Mouse (Mus musculus) embryo, embryonic 11.5 days (tissue): Measurements from ENCODE around the gene Klhl12.
"Not testable (repeated sequence)": the region's sequence is repeated elsewhere in the genome, so short reads cannot be mapped to it uniquely, and the experiment has no call there.

Experiments used
- DNase-seq: peaks from one replicate; pipeline ENCODE4 v3.0.0-alpha.2; 2012; ENCODE audit warnings: low read depth, low spot score

Klhl12 gene

DNA sequence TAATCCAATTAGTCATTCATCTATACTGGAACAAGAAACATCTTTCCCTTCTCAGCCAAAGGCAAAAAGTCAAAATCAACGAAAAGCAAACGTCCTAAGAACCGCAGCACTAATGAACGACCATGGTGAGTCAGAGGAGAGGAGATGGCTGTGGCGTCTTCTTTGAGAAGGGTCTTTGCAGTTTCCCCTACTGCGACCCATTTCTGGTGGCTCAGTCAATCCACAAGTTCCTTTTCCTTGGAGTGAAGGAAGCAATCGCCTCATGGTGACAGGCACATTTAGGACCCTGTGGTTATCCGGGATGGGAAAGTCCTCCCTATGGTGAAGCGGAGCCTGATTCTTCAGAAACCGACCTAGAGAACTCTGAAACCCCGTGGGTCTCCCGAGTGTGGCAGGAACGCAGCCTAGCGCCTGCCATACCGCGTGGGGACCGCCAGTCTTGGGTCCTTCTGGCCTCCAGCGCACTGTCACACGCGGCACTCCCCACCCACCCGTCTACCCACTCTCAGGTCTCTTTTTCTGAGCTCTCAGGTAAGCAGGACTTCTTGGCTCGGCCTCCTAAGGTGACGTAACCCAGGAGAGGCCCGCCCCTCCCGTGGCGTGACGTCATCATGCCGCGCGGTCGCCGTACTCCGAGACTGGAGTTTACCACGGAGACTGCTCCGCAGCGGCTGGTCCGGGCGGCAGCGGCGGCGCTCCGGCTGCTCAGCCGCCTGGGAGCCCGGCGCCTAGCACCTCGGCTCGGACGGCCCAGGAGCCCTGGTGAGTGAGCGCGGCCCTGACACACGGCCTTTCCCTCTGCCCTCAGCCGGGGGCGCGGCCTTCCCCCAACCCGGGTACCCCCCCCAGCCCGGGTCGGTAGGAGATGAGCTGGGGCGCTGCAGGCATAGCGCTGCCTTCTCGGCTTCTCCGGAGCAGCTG, at the start of gene Klhl12:
Gene Klhl12 (plus strand): TSS at position 628 of the 921 bp plus-strand sequence.
- peak; percentile 87 for DNase-seq

DNA sequence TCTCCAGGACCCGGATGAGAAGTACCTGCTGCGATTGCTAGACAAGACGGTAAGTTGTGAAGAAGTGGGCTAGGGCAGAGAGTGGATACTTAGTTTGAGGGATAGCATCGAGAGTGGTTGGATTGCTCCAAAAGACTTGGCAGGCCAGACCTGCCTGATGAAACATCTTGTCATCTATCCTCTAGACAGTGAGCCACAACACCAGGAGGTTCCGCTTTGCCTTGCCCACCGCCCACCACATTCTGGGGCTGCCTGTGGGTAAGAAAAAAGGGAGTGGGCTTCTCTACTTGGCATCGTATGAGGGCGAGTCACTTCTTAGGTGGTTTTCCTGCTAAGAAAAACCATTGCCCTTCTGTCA, 48.9 kb upstream of the Klhl12 start:
- no peak for DNase-seq

DNA sequence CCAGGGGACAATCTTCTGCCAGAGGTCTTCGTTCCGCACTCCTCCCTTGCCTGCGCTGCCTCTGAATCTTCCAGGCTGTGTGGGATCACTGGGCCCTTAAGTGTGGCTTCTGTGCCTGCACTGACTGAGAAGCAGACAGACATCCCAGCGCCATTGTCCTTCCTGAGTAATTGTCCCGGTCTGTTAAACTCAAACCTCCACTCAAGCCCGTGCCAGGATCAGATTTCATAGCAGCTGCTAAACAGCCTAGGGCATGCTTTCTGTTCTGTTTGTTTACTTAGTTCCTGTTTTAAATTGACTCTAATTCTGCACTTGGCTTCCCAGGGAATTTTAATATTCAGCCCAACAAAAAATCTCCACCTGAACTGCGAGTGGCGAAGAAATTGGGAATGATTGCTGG, 47.3 kb upstream of the Klhl12 start:
- DNase-seq, result no peak

DNA sequence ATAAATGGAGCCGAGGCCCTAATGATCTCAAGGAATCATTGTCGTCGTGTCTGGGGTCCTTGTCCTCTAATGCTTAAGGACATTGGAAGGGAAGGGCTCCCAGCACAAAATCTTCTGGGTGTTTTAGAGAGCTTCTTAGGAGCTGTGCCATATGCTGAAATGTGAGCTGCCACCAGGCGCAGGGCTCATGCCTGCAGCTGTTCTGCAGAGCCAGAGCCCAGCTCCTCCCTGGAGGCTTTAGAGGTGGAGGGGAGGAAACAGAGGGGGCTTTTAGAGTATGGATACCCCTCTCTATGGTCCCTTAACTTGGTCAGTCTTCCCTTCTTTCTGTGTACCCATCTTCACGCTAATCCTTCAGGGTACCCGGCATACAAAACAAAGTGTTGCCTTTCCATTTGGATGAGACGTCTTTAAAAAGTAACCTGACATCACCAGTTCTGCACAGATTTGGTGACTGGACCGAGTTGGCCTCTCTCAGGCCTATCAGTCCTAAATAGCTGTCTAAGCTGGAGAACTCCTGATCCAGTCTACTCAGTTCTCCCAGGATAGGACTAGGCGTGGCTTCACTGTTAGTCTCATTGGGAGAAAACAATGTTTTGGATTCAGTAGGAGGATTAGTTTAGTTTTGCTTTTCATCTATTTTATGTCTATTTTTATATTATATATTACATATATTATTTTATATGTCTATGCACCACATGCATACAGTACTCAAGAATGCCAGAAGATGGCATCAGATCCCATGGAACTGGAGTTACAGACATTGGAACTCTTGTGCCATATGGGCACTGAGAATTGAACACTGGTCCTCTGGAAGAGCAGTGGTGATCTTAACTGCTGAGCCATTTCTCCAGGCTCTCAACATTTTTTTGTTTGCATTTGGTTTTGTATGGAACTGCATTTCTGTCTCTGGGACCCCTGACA, 43.4 kb upstream of the Klhl12 start:
- DNase-seq, result no peak

DNA sequence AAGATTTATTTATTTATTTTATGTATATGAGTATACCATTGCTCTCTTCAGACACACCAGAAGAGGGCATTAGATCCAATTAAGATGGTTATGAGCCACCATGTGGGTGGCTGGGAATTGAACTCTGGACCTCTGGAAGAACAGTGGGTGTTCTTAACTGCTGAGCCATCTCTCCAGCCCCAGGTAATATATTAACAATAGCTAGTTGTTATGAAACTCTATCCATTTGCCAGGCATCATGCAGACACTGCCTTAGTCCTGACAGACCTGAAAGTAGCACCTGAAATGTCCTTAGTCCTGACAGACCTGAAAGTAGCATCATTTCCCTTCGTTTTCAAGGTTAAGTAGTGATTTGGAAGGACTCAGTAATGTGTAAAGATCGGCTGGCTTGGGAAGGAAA, 41.3 kb upstream of the Klhl12 start:
- DNase-seq, result no peak

DNA sequence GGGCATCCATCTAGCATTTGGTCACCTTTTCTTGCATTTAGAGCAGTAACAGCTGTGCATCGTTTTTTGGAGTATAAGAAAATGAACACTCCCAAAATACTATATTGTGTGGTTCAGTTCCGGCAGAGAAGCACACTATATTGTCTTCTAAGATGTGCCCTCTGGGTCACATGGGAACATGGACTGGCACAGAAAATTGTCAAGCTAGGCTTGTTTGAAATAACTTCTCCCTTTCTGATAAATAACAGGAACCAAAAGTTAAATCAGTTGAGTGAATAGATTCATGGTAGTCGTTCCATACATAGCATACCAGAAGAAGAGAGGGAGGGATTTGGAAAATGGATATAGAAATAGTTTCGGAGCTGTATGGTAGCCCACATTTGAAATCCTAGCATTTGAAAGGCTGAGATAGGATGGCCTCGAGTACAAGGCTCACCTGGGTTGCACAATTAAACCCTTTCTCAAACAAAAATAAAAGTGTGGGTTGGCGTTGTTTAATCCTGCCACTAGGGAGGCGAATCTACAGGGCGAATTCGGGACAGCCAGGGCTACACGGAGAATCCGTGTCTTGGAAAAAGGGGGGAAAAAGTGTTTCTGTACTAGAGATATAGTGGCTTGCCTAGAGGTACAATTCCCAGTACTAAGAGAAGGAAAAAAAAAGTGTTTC, 40.7 kb upstream of the Klhl12 start:
- no peak for DNase-seq

DNA sequence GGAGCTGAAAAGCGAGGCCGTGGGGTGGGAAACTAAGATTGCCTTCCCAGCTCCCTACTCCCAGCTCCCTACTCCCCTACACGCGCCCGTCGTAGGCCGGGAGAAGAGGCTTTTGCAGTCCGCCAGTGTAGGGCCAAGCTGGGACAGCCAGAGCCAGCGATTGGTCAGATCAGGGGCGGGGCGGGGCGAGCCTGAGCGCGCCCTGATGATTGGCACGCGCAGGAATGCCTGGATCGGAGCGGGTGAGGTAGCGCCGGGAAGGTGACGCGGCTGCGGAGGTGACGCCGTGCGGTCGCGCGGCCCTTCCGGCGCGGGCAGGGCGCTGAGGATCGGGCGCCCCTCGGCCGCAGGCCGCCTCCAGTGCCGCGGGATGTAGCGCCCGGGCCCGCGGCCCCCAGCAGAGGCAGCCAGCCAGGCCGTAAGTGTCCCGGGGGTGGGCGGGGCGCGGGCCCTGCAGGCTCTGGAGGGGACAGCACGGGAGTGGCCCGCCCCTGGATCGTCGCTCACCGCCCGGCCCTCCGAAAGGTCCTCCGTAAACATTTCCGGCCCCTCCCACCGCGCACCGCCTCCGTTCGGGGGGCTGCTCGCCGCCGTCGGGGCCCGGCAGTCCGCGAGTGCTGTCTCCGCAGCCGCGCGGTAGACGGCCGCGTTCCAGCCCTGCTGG, 40.0 kb upstream of the Klhl12 start, which contains the start of gene Adipor1:
Gene Adipor1 (plus strand): TSS at position 211 of the 664 bp plus-strand sequence.
- peak; percentile 93 for DNase-seq

DNA sequence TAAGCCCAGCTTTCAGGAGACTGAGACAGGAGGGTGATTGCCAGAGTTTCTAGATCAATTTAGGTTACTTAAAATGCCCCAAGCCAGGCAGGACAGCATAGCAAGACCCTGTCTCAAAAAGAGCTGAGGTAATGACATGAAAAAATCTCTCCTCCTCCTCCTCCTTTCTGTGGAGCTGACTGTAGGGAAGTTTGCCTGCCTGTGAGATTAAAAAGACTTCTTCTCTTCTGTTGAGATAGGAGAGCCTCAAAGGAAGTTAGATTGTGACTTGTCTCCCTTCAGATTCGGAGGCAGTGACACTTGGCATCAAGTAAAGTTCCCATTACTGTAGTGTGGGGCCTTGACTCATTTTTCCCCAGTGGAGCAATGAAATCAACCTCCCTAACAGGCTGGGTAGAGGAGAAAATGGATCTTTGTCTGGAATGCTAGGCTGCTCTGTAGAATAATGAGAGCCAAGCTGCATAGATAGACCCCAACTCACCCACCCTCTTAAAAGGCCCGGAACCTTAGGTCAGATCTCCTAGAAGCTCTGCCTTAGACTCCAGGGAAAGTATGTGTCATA, 36.8 kb upstream of the Klhl12 start:
- DNase-seq, result no peak

DNA sequence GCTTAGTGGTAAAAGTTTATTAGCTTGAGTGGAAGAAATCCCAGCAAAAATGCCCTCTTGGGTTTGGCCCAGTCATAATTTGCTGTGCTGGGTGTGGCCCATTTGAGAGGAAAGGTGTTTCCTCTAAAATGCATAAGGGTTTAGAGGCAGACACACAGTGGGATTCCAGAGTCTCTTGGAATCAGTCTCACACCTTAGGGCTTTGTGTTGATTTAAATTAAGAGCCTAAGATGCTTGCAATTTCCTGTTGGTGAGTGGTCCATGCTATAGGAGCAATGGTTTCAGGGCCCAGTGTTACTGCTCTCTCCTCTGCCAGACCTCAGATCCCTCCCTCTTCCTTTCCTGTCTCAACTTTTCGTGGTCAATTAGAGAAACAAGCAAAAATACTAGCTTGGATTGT, 36.2 kb upstream of the Klhl12 start:
- no peak for DNase-seq

DNA sequence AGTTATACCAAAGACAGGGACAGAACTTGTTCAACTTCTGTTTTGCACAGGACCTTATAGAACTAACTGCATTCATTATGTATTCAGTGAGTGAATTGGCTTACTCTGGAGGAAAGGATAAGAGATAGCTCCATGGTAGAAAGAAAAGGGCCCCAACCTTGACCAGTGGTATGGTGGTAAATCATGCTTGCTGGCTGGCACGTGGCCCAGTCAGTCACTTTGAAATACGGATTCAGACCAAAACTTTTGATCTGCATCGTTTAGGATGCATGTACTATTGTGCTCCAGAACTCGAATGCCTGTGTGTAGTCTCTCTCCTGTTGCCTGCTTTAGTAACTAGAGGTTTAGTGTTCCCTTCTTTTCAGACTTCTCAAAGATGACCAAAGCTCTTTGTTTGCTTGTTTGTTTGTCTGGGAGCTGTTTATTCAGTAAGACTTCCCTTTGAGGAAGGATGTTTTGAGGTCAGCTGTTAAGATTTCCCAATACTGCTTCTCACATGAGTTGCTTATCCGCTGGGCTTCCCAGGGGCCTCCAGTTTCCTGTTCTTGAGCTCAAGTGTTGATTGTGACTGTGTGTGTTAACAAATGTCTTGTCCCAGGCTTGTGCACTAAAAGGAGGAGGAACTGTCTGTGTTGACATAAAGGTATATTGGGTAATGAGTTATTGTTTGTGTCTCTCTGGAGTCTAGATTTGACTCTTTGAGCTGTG, 35.4 kb upstream of the Klhl12 start:
- DNase-seq, result no peak

DNA sequence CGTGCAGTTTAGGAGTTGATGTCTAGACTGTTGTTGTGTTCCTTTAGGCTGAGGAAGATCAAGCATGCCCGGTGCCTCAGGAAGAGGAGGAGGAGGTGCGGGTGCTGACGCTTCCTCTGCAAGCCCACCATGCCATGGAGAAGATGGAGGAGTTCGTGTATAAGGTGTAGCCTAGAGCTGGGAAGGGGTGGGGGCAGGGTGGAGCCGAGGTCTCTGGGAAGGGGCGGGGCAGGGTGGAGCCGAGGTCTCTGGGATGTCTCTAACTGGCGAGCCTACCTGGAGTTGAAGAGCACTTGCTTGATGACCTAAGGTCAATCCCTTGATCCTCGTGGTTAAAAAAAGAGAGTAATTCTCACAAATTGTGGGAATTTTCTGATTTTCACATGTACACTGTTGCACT, 31.4 kb upstream of the Klhl12 start:
- no peak for DNase-seq

DNA sequence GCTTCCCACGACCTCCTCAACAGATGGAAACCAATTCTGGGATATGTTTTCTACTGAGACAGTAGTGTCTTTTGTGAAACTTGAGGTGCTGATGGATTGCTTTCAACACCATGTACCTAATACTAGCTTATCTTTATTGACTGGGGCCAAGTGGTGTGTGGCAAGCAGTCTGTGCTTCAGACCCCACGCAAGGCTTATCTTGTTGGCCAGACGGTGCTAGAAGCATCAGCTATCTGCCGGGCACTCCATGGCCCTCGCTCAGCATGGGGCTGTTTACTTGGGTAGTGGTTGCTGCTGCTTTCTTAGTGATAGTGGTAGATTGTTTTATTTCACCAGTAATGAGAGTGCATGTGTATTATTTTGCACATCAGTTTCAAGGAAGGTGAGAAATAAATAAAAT, 29.0 kb upstream of the Klhl12 start:
- no peak for DNase-seq

DNA sequence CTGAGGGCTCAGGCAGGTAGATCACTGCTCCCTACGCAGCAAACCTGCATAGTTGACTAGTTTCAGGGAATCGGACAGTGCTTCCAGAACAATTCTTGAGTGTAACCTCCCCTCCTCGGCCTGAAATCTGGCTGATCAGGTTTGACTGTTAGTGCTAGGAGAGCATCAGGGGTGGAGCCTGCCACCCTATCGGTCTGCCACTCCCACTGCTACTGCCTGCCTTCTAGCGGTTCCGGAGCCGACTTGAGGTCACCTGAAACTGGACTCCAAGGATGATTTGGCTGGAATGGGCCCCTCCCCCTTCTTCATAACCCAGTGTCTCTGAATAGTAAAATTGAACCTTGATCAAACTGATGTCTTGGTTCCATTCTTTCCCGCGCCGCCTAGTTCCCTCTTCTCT, 22.3 kb upstream of the Klhl12 start:
- DNase-seq, result no peak

DNA sequence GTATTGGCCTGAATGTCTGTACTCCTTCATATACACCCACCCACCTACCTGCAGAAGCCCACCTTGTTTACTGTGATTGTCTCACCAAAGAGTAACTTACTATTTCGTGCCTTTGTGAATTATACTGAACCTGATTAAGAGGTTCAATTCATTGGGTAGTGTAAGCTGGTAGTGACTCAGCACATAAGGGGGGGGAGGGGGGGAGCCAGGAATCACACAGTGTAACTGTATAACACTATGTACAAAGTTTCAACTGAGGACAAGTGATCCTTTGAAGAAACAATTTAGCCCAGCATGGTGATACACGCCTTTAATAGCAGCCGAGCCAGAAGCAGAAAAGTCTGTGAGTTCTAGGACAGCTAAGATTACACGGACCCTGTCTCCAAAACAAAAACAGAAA, 21.9 kb upstream of the Klhl12 start:
- DNase-seq, result no peak

DNA sequence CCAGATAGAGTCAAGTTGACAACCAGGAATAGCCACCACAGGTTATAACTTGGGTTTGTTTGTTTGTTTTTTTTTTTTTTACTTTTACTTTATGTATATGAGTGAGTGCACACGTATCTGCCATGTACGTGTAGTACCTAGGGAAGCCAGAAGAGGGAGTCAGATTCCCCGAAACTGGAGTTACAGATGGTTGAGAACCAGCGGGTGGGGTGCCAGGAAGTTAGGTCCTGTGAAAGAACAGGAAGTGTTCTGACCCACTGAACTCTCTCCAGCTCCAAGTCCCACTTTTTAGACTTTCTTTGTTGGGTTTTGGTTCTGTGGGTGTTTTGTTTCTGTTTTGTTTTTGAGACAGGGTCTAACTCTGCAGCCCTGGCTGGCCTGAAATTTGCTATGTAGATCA, 19.9 kb upstream of the Klhl12 start:
- no peak for DNase-seq

DNA sequence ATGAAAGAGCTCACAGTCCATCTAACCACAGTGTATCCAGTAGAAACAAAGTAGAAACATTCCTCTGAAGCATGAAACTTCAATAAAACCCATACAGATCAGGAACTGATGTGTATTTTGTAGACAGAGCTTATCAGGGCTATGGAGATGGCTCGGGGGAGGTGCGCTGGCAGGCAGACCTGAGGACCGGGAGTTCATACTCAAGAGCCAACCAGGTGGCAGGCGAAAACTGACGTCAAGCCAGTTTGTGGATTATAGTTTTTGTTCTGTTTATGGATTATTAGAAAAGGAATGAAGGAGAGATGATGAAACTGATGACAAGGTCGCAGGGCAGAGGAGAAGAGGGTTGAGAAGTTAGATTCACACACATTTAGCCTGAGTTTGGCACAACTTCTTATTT, 14.9 kb upstream of the Klhl12 start:
- DNase-seq, result no peak

DNA sequence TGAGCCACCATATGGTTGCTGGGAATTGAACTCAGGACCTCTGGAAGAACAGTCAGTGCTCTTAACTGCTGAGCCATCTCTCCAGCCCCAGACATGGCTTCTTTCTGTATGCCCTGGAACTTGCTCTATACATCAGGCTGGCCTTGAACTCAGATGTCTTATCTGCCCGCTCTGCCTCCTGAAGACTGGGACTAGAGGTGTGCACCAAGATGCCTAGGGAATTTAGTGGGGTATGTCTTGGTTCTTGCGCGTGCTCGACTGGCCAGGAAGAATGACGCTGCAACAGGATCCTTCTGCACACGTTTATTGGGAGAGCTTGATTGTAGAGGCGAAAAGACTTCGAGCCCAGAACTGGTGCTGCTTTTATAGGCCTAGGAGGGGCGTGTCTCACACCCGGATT, 13.6 kb upstream of the Klhl12 start:
- DNase-seq, result not testable (repeated sequence)

DNA sequence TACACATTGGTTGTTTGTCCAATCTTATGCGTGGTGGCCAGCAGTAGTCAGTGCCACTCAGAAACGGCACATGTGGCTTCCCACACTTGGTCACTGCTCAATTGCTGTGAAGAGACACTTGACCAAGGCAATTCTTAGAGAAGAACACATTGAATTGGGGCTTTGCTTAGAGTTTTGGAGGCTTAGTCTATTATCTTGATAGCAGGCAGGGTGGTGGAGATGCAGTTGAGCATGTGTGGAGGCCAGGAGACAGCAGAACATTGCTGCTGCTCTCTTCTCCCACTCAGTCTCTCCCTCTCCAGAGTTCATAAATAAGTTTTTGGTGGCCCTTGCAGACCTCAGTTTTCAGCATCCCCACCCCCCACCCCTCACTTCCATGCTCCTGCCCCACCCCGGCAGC, 12.9 kb upstream of the Klhl12 start:
- no peak for DNase-seq

DNA sequence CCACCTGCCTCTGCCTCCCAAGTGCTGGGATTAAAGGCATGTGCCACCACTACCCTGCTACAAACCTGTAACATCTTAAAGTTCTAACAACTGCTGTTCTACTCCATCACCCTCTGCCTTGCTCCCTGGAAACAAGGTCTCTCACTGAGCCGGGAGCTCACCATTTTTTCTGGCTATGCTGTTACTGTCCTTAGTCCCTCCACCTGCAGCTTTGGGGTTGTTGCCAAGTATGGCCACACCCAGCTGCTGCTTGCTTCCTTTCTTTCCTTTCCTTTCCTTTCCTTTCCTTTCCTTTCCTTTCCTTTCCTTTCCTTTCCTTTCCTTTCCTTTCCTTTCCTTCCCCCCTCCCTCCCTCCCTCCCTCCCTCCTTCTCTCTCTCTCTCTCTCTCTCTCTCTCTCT, 12.0 kb upstream of the Klhl12 start:
- not testable (repeated sequence) for DNase-seq

DNA sequence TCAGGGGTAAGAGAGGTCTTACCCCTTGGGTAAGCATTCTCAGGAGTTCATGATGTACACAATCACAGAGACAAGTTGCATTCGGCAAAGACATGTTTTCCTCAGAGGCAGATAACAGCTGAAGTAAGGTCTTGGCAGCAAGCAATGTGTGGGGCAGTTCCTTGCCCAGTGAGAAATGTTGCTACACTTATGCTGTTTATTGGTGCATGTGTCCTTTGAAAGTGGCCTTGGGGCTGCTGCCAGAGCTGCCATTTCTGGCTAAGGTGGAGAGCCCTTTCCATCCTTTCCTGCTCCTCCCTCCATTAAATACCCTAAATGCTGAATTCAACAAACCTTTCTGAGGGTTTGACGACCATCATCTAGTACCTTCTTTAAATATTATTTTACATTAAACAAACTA, 9.9 kb upstream of the Klhl12 start:
- DNase-seq, result no peak
